Mouse (Mus musculus) megakaryocyte, embryonic 14.5 days (primary cell): Measurements from ENCODE around the gene Spsb4.

Source experiments
- FLI1 ChIP-seq: IDR thresholded peaks from 2 replicates; pipeline ENCODE4 v1.6.1; 2012; ENCODE audit warnings: low read length, inconsistent platforms, mixed read lengths
- GATA1 ChIP-seq: IDR thresholded peaks from 3 replicates; pipeline ENCODE4 v1.6.1; 2012; ENCODE audit warnings: mixed read lengths, low read length, inconsistent platforms, borderline replicate concordance

GRCm38 (mm10) chr9:97064161-97064560 lies 45.5 kb upstream of the Spsb4 start:
- no peak for TF ChIP-seq GATA1
- no peak for TF ChIP-seq FLI1
